Mouse (Mus musculus): ENCODE results near the gene Acot13. TPM values are rescaled to one million over a fixed set of nuclear protein-coding genes. Genes with fewer than 3 reads are reported as not detected.

Gene Acot13
- polyA plus RNA-seq (2012): 46.7 and 50.2 TPM in 2 replicates

DNA sequence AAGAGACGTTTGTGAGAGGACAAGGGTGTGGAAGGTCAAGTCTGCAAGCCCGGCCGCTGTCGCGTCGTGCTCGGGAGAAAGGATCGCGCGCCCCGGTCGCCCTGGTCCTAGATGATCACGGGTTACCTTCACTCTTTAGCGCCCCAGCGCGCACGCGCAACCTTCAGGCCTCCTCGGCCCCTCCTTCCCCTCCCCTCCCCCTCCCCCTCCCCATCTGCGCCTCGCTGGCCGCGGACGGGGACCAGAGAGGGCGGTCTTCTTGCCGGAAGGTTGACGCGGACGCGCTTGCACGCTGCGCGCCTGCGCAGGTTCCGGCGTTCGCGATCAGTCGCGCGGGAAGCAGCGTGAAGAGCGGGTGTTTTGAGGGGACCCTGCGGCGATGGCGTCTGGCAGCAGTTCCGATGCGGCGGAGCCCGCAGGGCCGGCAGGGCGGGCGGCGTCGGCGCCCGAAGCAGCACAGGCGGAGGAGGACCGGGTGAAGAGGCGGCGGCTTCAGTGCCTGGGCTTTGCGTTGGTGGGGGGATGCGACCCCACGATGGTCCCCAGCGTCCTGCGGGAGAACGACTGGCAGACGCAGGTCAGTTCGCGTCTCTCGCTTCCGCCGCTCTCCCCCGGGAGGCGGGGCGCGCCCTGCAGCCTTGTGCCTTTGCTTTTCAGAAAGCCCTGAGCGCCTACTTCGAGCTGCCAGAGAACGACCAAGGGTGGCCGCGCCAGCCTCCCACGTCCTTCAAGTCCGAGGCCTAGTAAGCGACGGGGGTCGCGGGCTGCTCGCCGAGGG lies at the start of gene Acot13, which contains the start of gene Tdp2:
TSS of gene Acot13 (minus strand) at position 188 of the 778 bp plus-strand sequence.
TSS of gene Tdp2 (plus strand) at position 327 of the 778 bp plus-strand sequence.
- TF ChIP-seq GATA1 (IDR thresholded peaks at IDR 0.05; ENCODE audit: low read length): no peak

DNA sequence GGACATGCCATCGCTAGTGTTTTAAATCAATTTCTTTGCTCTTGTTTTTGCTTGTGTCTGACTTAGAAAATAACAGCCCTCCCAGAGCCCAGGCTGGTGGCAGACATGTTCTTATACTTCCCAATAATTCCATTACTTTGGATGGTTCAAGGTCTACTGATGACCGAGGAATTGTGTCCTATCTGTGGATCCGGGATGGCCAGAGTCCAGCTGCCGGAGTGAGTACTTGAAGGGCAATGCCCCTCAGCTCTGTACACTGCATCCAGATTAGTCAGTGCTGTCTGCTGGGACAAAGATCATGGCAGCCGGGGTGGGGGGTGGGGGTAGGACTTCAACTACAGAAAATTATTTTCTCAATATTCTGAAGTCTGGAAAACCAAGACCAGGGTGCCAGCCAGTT lies 49.4 kb upstream of the Acot13 start:
- TF ChIP-seq GATA1 (IDR thresholded peaks at IDR 0.05; ENCODE audit: low read length): no peak

DNA sequence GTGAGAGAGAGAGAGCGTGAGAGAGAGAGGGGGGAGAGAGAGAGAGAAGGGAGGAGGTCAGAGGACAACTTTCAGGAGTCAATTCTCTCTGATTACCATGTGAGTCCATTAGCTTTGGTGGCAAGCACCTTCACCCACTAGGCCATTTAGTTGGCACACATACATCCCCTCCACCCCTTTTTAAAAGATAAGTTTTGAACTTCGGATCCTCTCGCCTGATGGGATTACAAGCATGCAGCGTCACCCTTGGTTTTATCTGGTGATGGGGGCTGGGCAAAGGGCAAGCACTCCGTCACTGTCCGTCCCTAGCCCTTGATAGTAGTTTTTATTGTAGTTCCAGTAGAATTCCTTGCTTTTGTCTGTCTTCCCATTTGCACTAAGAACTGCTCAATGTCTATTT lies 48.9 kb upstream of the Acot13 start:
- no peak for TF ChIP-seq GATA1 (IDR thresholded peaks at IDR 0.05; ENCODE audit: low read length)

DNA sequence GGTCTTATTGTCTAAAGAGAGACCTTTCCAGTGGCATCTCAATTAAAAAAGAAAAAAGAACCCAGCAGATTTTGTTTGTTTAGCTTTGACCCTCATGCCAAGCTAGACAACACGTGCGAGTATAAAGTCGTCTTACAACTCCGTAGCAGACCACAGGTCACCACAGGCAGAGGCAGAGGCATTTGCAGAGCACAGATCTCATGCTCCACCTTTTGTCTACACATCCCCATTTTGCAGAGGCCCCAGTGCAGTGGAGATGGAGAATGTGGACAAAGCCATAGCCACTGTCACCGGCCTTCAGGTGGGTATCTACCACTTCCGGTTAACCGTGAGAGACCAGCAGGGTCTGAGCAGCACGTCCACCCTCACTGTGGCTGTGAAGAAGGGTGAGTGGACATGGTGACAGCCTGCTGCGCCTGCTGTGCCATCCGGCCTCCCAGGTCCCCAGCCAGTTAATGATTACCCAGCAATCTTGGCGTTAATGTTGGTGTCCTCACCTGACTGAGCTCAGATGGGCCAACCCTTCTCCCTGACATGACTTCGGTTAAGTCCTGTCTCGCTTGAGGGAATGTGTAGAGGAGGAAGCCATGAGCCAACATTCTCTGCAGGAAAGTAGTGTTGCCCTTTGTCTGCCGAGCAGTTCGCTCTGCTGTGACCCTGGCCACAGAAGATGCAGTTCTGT lies 48.2 kb upstream of the Acot13 start:
- TF ChIP-seq GATA1 (IDR thresholded peaks at IDR 0.05; ENCODE audit: low read length): no peak

DNA sequence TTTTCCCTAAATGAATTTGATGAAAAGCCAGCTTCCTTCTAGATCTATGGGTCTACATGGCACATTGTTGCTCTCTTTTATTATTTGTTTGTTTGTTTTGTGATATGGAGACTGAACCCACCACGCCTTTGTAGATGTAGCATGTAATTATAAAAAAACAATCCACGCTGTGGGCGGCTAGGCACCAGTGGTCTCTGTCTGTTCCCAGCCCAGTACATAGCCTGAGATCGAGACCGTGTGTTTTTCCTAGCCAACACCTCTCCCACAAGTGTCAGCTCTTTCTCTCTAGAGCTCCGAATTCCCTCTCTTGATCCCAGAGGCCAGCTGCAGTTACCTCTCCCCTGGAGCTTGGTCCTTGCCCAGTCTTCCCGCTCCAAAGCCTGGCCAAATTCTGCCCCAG lies 36.9 kb upstream of the Acot13 start:
- no peak for TF ChIP-seq GATA1 (IDR thresholded peaks at IDR 0.05; ENCODE audit: low read length)

DNA sequence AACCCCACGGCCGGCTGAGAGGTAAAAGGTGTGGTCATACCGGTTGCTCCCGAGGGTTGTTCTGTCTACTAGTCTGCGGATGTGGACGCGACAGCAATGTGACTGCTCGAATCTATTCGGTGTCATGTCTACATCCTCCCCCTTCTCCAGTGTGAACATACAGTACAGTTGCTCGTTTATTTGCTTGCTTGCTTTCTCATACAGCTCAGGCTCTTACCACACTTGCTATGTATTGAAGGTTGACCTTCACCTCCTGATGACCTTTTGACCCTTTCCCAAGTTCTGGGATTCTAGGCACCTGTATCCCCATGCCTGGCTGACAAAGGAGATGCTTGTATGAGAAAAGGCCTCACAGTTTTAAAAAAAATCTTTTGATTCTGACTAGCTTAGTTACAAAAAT lies 36.4 kb upstream of the Acot13 start:
- no peak for TF ChIP-seq GATA1 (IDR thresholded peaks at IDR 0.05; ENCODE audit: low read length)

DNA sequence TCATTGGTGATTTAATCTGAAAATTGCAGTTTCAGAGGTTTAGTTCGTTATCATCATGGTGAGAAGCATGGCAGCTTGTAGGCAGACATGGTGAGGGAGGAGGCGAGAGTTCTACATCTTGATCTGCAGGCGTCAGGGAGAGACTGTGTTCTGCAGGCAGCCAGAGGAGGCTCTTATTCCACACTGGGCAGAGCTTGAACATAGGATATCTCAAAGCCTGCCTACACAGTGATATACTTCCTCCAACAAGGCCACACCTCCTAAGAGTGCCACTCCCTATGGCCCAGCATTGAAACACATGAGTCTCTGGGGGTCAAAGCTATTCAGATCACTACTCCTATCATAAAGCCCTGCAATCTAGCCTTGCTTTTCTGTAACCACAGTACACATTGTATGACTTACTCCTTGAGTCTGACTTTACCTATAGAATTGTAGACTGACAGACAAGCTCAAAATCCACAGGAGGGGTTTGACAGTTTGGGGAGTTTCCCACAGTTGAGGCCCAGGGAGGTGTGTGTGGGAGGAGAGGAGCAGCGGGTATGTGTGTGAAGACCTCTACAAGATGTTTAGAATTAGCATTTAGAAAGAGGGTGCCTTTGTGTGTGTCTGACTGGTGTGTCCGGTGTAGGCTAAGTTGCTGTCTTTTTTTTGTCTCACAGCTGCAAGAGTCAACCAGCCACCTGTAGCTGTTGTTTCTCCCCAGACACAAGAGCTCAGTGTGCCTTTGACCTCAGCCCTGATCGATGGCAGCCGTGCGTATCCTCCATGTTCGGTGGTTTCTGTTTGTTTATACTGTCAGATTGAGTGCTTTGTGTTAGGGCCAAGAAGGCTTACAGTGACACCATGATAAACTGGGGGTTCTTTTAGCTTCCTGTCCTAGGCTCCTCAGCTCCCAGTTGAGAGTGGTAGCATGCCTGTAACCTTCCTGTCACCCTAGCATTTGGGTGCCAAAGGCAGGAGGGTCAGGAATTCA lies 35.4 kb upstream of the Acot13 start:
- no peak for TF ChIP-seq GATA1 (IDR thresholded peaks at IDR 0.05; ENCODE audit: low read length)

DNA sequence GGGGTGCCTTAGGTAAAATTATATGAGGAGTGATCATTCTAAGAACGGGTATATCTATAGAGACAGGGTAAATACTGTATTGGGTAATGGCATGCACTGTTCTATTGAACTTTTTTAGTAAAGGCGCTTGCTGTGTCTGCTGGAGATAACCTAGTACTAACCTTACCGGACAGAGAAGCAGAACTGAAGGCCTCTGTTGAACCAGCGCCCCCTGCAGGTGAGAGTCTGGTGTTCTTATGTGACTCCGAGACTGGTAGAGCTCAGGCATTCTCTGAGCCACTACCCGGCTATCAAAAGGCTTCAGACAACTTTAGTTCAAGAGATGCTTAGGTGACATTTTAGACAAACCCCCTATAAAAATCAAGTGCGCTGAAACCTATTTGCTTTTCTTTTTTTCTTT lies 31.2 kb upstream of the Acot13 start:
- no peak for TF ChIP-seq GATA1 (IDR thresholded peaks at IDR 0.05; ENCODE audit: low read length)

DNA sequence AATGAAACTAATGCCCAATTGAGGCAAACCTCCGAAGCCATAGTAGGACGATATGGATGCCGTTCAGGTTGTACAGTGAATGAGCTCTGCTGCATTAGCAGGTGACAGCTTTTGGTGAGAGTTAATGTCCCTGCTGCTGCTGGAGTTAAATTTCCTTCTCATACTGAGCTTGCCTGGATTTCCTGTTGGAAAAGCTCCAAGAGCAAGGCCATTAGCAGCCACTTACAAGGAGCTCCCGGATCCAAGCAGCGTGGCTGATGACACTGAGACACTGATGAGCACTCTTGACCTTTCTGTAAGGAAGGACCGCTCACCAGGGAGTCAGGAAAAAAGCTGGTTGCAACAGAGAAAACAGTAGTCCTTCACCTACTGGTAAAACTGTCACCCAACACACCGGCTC lies 30.7 kb upstream of the Acot13 start:
- no peak for TF ChIP-seq GATA1 (IDR thresholded peaks at IDR 0.05; ENCODE audit: low read length)

DNA sequence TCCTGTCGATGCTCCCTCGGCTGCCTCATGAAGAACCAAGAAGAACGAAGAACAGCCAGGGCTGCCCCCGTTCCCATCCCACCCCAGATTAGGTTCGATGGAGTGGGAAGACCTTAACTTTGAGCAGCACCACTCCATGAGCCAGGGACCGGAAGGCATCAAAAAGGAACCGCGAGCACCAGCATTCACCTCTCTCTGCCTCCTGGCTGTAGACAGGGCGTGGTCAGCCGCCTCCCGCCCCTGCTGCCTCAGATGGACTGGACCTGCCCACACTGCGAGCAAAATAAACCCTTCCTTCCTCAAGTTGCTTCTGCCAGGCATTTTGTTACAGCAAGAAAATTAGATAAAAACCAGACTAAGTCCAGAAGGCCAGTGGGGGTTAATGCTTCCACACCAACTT lies 29.7 kb upstream of the Acot13 start:
- no peak for TF ChIP-seq GATA1 (IDR thresholded peaks at IDR 0.05; ENCODE audit: low read length)

DNA sequence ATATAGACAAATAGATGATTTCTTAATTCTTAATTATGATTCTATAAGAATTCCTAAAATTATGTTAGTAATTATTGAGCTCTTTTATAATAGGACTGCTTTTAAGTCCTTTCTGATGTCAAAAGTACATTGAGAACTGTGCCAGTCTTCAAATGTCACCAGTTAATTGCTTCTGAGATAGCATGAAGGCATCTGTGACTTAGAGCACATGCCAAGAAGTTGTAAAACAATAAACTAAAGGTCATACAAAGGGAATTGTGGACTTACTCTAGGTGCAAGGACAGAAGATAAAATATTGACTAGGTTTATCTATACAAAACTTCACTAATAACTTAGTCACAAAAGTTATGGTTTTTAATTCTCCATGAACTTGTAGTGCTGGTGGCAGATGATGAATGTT lies 27.8 kb upstream of the Acot13 start:
- no peak for TF ChIP-seq GATA1 (IDR thresholded peaks at IDR 0.05; ENCODE audit: low read length)

DNA sequence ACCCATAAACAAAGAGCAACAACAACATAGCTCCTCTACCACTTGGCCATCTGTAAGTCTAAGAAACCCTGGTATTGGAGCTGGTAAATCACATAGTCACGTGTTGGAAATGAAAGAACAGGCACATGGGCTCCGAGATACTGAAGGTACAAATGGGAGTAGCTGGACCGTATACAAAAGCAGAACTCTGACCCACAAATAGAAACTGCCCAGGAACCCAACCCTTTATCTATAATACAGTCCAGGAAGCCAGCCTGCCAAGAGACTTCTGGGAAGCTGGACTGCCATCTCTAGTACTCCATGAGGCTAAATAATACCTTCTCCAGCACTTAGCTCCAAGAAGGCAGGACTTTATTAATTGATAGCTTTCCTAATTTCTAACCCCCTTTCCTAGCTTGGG lies 21.2 kb upstream of the Acot13 start:
- TF ChIP-seq GATA1 (IDR thresholded peaks at IDR 0.05; ENCODE audit: low read length): no peak

DNA sequence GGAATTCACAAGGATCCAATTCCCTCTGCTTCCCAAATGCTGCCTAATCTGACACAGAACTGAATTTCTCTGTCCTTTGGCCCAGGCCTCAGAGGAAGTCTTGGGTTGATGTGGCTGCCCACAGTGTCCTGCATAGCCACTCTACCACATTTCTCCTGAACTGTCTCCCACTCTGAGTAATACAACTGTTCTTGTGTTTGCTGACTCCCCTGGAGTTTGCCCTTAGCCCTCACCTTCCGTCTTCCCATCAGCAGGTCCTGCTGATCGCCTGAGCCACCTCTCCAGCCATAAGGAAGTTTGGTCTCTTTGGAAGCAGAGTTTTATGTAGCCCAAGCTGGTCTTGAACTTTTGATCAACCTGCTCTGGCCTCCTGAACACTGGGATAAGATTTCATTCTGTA lies 20.6 kb upstream of the Acot13 start:
- no peak for TF ChIP-seq GATA1 (IDR thresholded peaks at IDR 0.05; ENCODE audit: low read length)

DNA sequence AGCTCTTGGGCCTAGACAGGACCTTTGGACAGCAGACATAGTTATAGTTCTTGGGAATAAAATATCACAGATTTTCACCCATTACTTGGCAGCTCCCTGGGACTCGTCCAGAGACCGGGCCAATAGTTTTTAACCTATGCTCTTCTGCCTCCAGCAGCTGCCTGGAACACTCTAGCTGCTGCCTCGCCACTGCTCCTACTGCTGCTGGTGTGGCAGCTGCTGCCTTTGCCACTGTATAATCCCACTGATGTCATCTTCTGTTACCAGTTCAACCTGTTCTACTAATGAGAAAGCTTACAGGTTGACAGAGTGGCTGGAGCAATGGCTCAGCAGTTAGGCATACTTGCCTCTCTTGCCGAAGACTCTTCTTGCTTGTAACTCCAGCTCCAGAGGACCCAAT lies 18.0 kb upstream of the Acot13 start:
- no peak for TF ChIP-seq GATA1 (IDR thresholded peaks at IDR 0.05; ENCODE audit: low read length)

DNA sequence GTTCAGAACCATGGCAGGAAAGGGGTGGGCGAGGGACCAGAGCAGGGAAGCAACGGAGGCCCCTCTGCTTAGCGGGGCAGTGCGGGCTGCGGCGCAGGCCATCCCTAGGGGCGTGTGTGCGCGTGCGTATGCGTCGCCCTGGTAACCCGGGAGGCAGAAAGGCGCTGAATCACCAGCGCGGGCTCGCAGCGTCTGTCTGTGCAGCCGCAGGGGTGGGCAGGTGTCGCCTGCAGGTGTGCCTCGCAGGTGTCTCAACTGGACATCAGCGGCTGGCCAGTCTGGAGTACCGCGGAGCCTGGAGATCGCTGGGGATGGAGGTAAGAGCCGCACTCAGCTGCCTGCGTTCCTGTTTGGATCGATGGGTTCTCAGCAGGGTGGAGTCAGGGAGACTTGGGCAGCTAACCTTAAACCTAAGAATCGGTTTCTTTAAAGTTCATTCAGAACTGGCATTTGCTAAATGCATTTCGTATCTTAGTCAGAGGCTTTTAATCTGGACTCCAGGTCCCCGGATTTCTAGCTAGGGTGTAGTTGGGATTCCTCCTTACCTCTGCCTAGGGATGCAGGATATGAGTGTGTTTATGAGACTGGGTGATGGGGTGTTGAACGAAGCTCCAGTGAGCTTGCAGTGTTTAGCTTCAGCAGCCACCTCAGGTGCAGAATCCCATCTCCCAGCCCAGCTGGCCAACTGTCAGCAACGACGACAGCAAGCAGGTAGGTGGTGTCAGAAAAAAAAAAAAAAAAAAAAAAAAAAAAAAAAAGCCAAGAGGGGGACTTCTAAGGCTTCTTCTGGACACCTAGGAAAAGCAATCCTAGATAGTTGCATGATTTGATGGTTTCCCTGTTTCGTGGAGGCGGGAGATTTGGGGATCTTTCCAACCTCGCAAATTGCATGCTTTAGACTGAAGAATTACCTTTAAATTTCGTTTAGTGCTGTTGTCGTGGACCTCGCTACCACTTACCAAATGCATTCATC lies 13.9 kb upstream of the Acot13 start, which contains the start of gene D130043K22Rik:
TSS of gene D130043K22Rik (plus strand) at position 153 of the 973 bp plus-strand sequence.
- TF ChIP-seq GATA1 (IDR thresholded peaks at IDR 0.05; ENCODE audit: low read length): no peak
